Mouse (Mus musculus) left cerebral cortex, postnatal 14 days (tissue): ENCODE results near the gene Rpl32. TPM values are rescaled to one million over a fixed set of nuclear protein-coding genes. Genes with fewer than 3 reads are reported as not detected.
"Not testable (repeated sequence)": the region's sequence is repeated elsewhere in the genome, so short reads cannot be mapped to it uniquely, and the experiment has no call there.

Experiments used
- DNase-seq, 2 experiments: peaks; one replicate each; pipeline ENCODE4 v3.0.0; 2021 to 2022; ENCODE audit warnings: low spot score in 2 of 2, mixed read lengths in 1 of 2
- intact Hi-C: fragments of 180-260 bp; cut with DNase I; formaldehyde crosslinking; loops from one replicate; pipeline ENCODE4 v1.15.1; 2025
- total RNA-seq, 2 experiments: library from RNA; stranded (reverse); gene quantifications; 2 replicates each; pipeline ENCODE4 v1.2.3; 2021

Rpl32 gene
- total RNA-seq, 2 experiments from 2014 or later, result 508 TPM

- intact Hi-C loops, result not testable (repeated sequence)
- DNase-seq, result peak in 1 of 2 experiments; percentile 29
Observed at GRCm38 (mm10) chr6:115823850-115824464, 15.4 kb upstream of the Rpl32 start.

- intact Hi-C loops, result no loop called here
- no peak for DNase-seq
Observed at GRCm38 (mm10) chr6:115821216-115821993, 12.9 kb upstream of the Rpl32 start.

- DNase-seq, result no peak
- intact Hi-C loops, result no loop called here
Observed at GRCm38 (mm10) chr6:115818129-115818528, 9.6 kb upstream of the Rpl32 start.

- DNase-seq, result no peak
Observed at GRCm38 (mm10) chr6:115815041-115815440, 6.5 kb upstream of the Rpl32 start.

GRCm38 (mm10) chr6:115814104-115814503, 5.6 kb upstream of the Rpl32 start:
- intact Hi-C loops, result no loop called here

More at GRCm38 (mm10) chr6:115815041-115815440, 6.5 kb upstream of the Rpl32 start:
- intact Hi-C loops, result no loop called here

GRCm38 (mm10) chr6:115811606-115812005, 3.1 kb upstream of the Rpl32 start:
- intact Hi-C loops, result no loop called here
- DNase-seq, result no peak

More at GRCm38 (mm10) chr6:115814104-115814503, 5.6 kb upstream of the Rpl32 start:
- peak; percentile 63 to 76 for DNase-seq

GRCm38 (mm10) chr6:115808196-115808487, 405 bp downstream of the Rpl32 start:
- no peak for DNase-seq
- intact Hi-C loops, result loop anchor here (5.0 kb wide), 1 partner anchor 186 kb away; no protein-coding TSS in a partner anchor

GRCm38 (mm10) chr6:115807464-115808195, 917 bp downstream of the Rpl32 start:
- no peak for DNase-seq
- intact Hi-C loops, result loop anchor here (5.0 kb wide), 1 partner anchor 185 kb away; no protein-coding TSS in a partner anchor

GRCm38 (mm10) chr6:115804432-115805192, 3.9 kb downstream of the Rpl32 start:
- no peak for DNase-seq
- intact Hi-C loops, result loop anchor here (5.0 kb wide), 3 partner anchors 77 to 202 kb away; partner anchors contain the start of gene Mkrn2

- peak; percentile 84 to 93 for DNase-seq
- intact Hi-C loops, result loop anchor here (5.0 kb wide), 2 partner anchors 76 to 201 kb away; partner anchors contain the start of gene Mkrn2
Observed at GRCm38 (mm10) chr6:115803541-115804382, 4.8 kb downstream of the Rpl32 start.

- intact Hi-C loops, result loop anchor here (5.0 kb wide), 2 partner anchors 75 to 200 kb away; partner anchors contain the start of gene Mkrn2
- no peak for DNase-seq
Observed at GRCm38 (mm10) chr6:115801811-115802210, 6.7 kb downstream of the Rpl32 start.

GRCm38 (mm10) chr6:115792691-115793215, 15.8 kb downstream of the Rpl32 start:
- intact Hi-C loops, result no loop called here
- no peak for DNase-seq

GRCm38 (mm10) chr6:115791842-115792686, 16.5 kb downstream of the Rpl32 start:
- intact Hi-C loops, result no loop called here

GRCm38 (mm10) chr6:115791016-115791415, 17.5 kb downstream of the Rpl32 start:
- intact Hi-C loops, result no loop called here
- no peak for DNase-seq

More at GRCm38 (mm10) chr6:115791842-115792686, 16.5 kb downstream of the Rpl32 start:
- peak in 1 of 2 experiments; percentile 28 for DNase-seq

GRCm38 (mm10) chr6:115782781-115783180, 25.8 kb downstream of the Rpl32 start:
- DNase-seq, result no peak
- intact Hi-C loops, result no loop called here

GRCm38 (mm10) chr6:115776363-115776762, 32.2 kb downstream of the Rpl32 start:
- DNase-seq, result no peak
- intact Hi-C loops, result no loop called here

- intact Hi-C loops, result no loop called here
Observed at GRCm38 (mm10) chr6:115775838-115776237, 32.7 kb downstream of the Rpl32 start.

More at GRCm38 (mm10) chr6:115775838-115776237, 32.7 kb downstream of the Rpl32 start:
- DNase-seq, result peak in 1 of 2 experiments; percentile 11
